Mouse (Mus musculus) C2C12 (cell line): ENCODE data around the gene Rcan2. TPM values are rescaled to one million over a fixed set of nuclear protein-coding genes. Genes with fewer than 3 reads are reported as not detected.
A peak's percentile ranks its signal among the peaks of the same experiment; 100 is the strongest.

ENCODE experiments used
- H3K27me3 ChIP-seq: one replicate; pipeline ENCODE4 v1.6.1; 2011; ENCODE audit not compliant: control insufficient read depth, insufficient read depth, insufficient read length
- H3K36me3 ChIP-seq: one replicate; pipeline ENCODE4 v1.6.1; 2011; ENCODE audit not compliant: control insufficient read depth, insufficient read depth
- H3K4me3 ChIP-seq: one replicate; pipeline ENCODE4 v1.5.1; 2011; ENCODE audit warnings: mild to moderate bottlenecking, control low read depth; ENCODE audit not compliant: poor library complexity, insufficient read depth, severe bottlenecking
- H3K79me2 ChIP-seq: one replicate; pipeline ENCODE4 v1.6.1; 2011; ENCODE audit not compliant: control insufficient read depth, insufficient read depth
- H3K79me3 ChIP-seq: one replicate; pipeline ENCODE4 v1.6.1; 2011; ENCODE audit warnings: low read depth, control low read depth
- H3ac ChIP-seq: one replicate; pipeline ENCODE3; 2011; ENCODE audit warnings: low read depth; ENCODE audit not compliant: control insufficient read depth, insufficient read length
- CEBPB ChIP-seq: IDR thresholded peaks from one replicate; pipeline ENCODE4 v1.6.1; 2011; ENCODE audit warnings: low read depth, mild to moderate bottlenecking, control low read depth, moderate library complexity
- CTCF ChIP-seq: IDR thresholded peaks from one replicate; pipeline ENCODE4 v1.5.1; 2011; ENCODE audit not compliant: control insufficient read depth, insufficient read depth, insufficient read length
- FOSL1 ChIP-seq: IDR thresholded peaks from one replicate; pipeline ENCODE4 v1.8.0; 2011; ENCODE audit warnings: mild to moderate bottlenecking, low read length; ENCODE audit not compliant: poor library complexity, insufficient read depth, severe bottlenecking
- MAX ChIP-seq: IDR thresholded peaks from one replicate; pipeline ENCODE4 v1.6.1; 2011; ENCODE audit warnings: mild to moderate bottlenecking, control low read depth
- MYOD1 ChIP-seq: IDR thresholded peaks from one replicate; pipeline ENCODE4 v1.6.1; 2011; ENCODE audit warnings: low read depth; ENCODE audit not compliant: control insufficient read depth, insufficient read length
- MYOG ChIP-seq: IDR thresholded peaks from one replicate; pipeline ENCODE4 v1.6.1; 2011; ENCODE audit not compliant: control insufficient read depth, insufficient read length; ENCODE audit errors: extremely low read depth
- USF1 ChIP-seq: IDR thresholded peaks from one replicate; pipeline ENCODE4 v1.6.1; 2011; ENCODE audit warnings: low read depth, mild to moderate bottlenecking, control low read depth, moderate library complexity
- polyA plus RNA-seq: library from polyadenylated mRNA; unstranded; fragments of >200 nt; fragmentation: generic; extraction: Trizol; gene quantifications from one replicate; pipeline ENCODE4 v1.2.1, GENCODE M21; 2012; ENCODE audit warnings: missing spikeins

Rcan2 gene
- polyA plus RNA-seq, 1 experiment = 1.0 TPM

GRCm38 (mm10) chr17:44076051-44076680 is 275.0 kb downstream of the Rcan2 start:
- Histone ChIP-seq H3ac (no peak overlapping the region), H3K36me3 (no peaks in the 10 kb centered on the region), H3K79me2 (no peaks in the 10 kb centered on the region), H3K79me3 (no peaks in the 10 kb centered on the region), H3K4me3 (no peak overlapping the region), H3K27me3 (peaks cover 4% of the 10 kb centered on the region)
- TF ChIP-seq USF1 (no peak), MYOG (no peak), CEBPB (no peak), MAX (no peak), FOSL1 (no peak), MYOD1 (no peak), CTCF (no peak)

GRCm38 (mm10) chr17:44077146-44077842 is 276.1 kb downstream of the Rcan2 start:
- H3K79me2 ChIP-seq = no peaks in the 10 kb centered on the region
- peaks cover 6% of the 10 kb centered on the region for H3K27me3 ChIP-seq
- TF ChIP-seq USF1 (no peak), CEBPB (no peak), FOSL1 (no peak), MAX (no peak), MYOG (no peak), CTCF (no peak), MYOD1 (no peak)

GRCm38 (mm10) chr17:44077843-44078160 is 276.7 kb downstream of the Rcan2 start:
- TF ChIP-seq MYOG (no peak), CEBPB (no peak), CTCF (no peak), USF1 (no peak), FOSL1 (no peak), MYOD1 (no peak), MAX (no peak)
- Histone ChIP-seq H3K4me3 (no peak overlapping the region), H3K27me3 (peaks cover 6% of the 10 kb centered on the region), H3K79me3 (no peaks in the 10 kb centered on the region), H3ac (no peak overlapping the region), H3K79me2 (no peaks in the 10 kb centered on the region), H3K36me3 (no peaks in the 10 kb centered on the region)

More at GRCm38 (mm10) chr17:44077146-44077842, 276.1 kb downstream of the Rcan2 start:
- Histone ChIP-seq H3K36me3 (no peaks in the 10 kb centered on the region), H3K79me3 (no peaks in the 10 kb centered on the region), H3ac (no peak overlapping the region), H3K4me3 (no peak overlapping the region)

GRCm38 (mm10) chr17:44078631-44079350 is 277.6 kb downstream of the Rcan2 start, which contains the start of gene Enpp5:
Gene Enpp5 (plus strand): TSS chr17:44078813.
- Histone ChIP-seq H3K36me3 (no peaks in the 10 kb centered on the region), H3ac (peak within 1 kb of the TSS; percentile 45), H3K79me2 (no peaks in the 10 kb centered on the region), H3K27me3 (peaks cover 6% of the 10 kb centered on the region), H3K4me3 (no peak within 1 kb of the TSS), H3K79me3 (no peaks in the 10 kb centered on the region)
- no peak for TF ChIP-seq MAX
- TF ChIP-seq MYOD1 = no peak
- TF ChIP-seq USF1 = no peak
- no peak for TF ChIP-seq CEBPB
- no peak for TF ChIP-seq FOSL1
- no peak for TF ChIP-seq CTCF
- no peak for TF ChIP-seq MYOG

GRCm38 (mm10) chr17:44083156-44083555 is 282.0 kb downstream of the Rcan2 start:
- no peak for TF ChIP-seq CTCF
- TF ChIP-seq USF1 = no peak
- H3K36me3 ChIP-seq = no peaks in the 10 kb centered on the region
- no peak overlapping the region for H3K4me3 ChIP-seq
- H3ac ChIP-seq = no peak overlapping the region
- no peaks in the 10 kb centered on the region for H3K79me2 ChIP-seq
- H3K27me3 ChIP-seq = peaks cover 6% of the 10 kb centered on the region
- H3K79me3 ChIP-seq = no peaks in the 10 kb centered on the region

- H3ac ChIP-seq = no peak overlapping the region
- H3K4me3 ChIP-seq = no peak overlapping the region
- H3K27me3 ChIP-seq = no peaks in the 10 kb centered on the region
- H3K79me3 ChIP-seq = no peaks in the 10 kb centered on the region
- H3K79me2 ChIP-seq = no peaks in the 10 kb centered on the region
- no peaks in the 10 kb centered on the region for H3K36me3 ChIP-seq
- TF ChIP-seq MAX = no peak
- no peak for TF ChIP-seq CTCF
- no peak for TF ChIP-seq USF1
- TF ChIP-seq MYOD1 = no peak
- TF ChIP-seq MYOG = no peak
- no peak for TF ChIP-seq CEBPB
- no peak for TF ChIP-seq FOSL1
These were observed 287.1 kb downstream of the Rcan2 start for GRCm38 (mm10) chr17:44088226-44088625.
